Mouse (Mus musculus): ENCODE data around the gene Zdhhc7. TPM values are rescaled to one million over a fixed set of nuclear protein-coding genes. Genes with fewer than 3 reads are reported as not detected.

Gene Zdhhc7
- polyA plus RNA-seq, 1 experiment from 2014 or later = 30.3 TPM

DNA sequence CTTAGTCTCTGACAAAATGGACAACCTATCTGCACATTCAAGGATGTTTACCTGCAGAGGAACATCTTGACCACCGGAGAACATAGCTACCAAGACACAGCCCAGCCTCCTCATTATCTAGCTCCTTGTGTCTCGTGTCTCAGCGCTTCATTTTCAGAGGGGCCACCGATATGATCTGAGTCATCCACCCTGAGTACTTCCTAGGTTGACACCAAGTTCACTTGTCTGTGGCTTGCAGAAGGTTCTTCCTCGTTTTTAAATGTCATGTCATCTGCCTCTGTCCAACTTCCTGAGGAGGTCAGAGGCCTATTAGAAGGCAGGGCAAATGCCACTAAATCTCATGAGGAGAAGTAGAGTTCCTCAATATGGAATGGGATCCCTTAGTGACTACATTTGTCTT is 11.3 kb upstream of the Zdhhc7 start:
- Histone ChIP-seq H3K4me3 (replicated peaks; ENCODE audit: low read depth, low read length) (no peak overlapping the region), H3K9me3 (replicated peaks; ENCODE audit: low read length) (no peaks in the 10 kb centered on the region), H3K36me3 (ENCODE audit: insufficient read depth, low read length) (no peaks in the 10 kb centered on the region), H3K4me2 (ENCODE audit: low read length) (no peak overlapping the region), H3K27ac (peak overlapping the region; percentile 87), H3K4me1 (replicated peaks; ENCODE audit: insufficient read depth, low read length) (peaks cover 8% of the 10 kb centered on the region; the same call in 1 of the 2 replicates), H3K27me3 (ENCODE audit: insufficient read depth, low read length) (peaks cover 11% of the 10 kb centered on the region; the same call in 1 of the 2 replicates), H3K9ac (ENCODE audit: low read depth, low read length) (no peak overlapping the region)
- WGBS = 80% methylated on average over 5 of the region's 5 CpGs
- no peak for ATAC-seq (replicated peaks; ENCODE audit: low FRiP score, low read depth)
- no peak for TF ChIP-seq CTCF (IDR thresholded peaks at IDR 0.05; ENCODE audit: low read depth)
- no peak for DNase-seq (ENCODE audit: low spot score)

DNA sequence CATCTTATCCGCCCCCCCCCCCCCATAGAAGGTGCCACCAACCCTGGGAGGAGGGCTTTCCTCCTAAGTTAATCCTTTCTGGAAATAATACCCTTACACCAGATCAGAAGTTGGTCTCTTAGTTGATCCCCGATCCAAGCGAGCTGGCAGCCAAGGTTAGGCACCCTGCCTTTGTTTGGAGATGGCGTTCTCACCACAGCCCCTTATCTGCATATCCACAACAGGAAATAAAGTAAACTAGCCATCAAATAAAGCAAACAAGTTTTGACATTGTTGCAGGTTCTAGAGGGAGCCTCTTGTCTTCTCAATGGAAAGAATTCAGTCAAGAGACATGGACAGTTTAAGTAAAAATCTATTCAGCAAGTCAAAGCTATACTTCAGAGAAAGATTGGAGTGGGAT is 10.1 kb upstream of the Zdhhc7 start:
- no peak overlapping the region for H3K27ac ChIP-seq
- no peak for DNase-seq (ENCODE audit: low spot score)
- TF ChIP-seq CTCF (IDR thresholded peaks at IDR 0.05; ENCODE audit: low read depth) = no peak
- ATAC-seq (replicated peaks; ENCODE audit: low FRiP score, low read depth) = no peak
- H3K9me3 ChIP-seq (replicated peaks; ENCODE audit: low read length) = no peaks in the 10 kb centered on the region
- H3K4me2 ChIP-seq (ENCODE audit: low read length) = no peak overlapping the region
- 79% methylated on average over 4 of the region's 4 CpGs for WGBS
- H3K4me3 ChIP-seq (replicated peaks; ENCODE audit: low read depth, low read length) = no peak overlapping the region
- no peaks in the 10 kb centered on the region for H3K36me3 ChIP-seq (ENCODE audit: insufficient read depth, low read length)
- H3K4me1 ChIP-seq (replicated peaks; ENCODE audit: insufficient read depth, low read length) = peaks cover 8% of the 10 kb centered on the region; the same call in 1 of the 2 replicates
- no peak overlapping the region for H3K9ac ChIP-seq (ENCODE audit: low read depth, low read length)
- H3K27me3 ChIP-seq (ENCODE audit: insufficient read depth, low read length) = peaks cover 11% of the 10 kb centered on the region; the same call in 1 of the 2 replicates

- Histone ChIP-seq H3K27me3 (ENCODE audit: insufficient read depth, low read length) (peaks cover 11% of the 10 kb centered on the region; the same call in 1 of the 2 replicates), H3K9me3 (replicated peaks; ENCODE audit: low read length) (no peaks in the 10 kb centered on the region), H3K4me3 (replicated peaks; ENCODE audit: low read depth, low read length) (no peak overlapping the region), H3K4me1 (replicated peaks; ENCODE audit: insufficient read depth, low read length) (peaks cover 8% of the 10 kb centered on the region; the same call in 1 of the 2 replicates), H3K27ac (no peak overlapping the region), H3K9ac (ENCODE audit: low read depth, low read length) (no peak overlapping the region), H3K36me3 (ENCODE audit: insufficient read depth, low read length) (no peaks in the 10 kb centered on the region), H3K4me2 (ENCODE audit: low read length) (no peak overlapping the region)
- DNase-seq (ENCODE audit: low spot score) (no peak), ATAC-seq (replicated peaks; ENCODE audit: low FRiP score, low read depth) (no peak)
- 85% methylated on average over 4 of the region's 4 CpGs for WGBS
- TF ChIP-seq CTCF (IDR thresholded peaks at IDR 0.05; ENCODE audit: low read depth) = no peak
Observed at GRCm38 (mm10) chr8:120110966-120111365, 9.7 kb upstream of the Zdhhc7 start.

- Histone ChIP-seq H3K36me3 (ENCODE audit: insufficient read depth, low read length) (no peaks in the 10 kb centered on the region), H3K9me3 (replicated peaks; ENCODE audit: low read length) (no peaks in the 10 kb centered on the region), H3K9ac (ENCODE audit: low read depth, low read length) (no peak overlapping the region), H3K4me1 (replicated peaks; ENCODE audit: insufficient read depth, low read length) (peaks cover under 1% of the 10 kb centered on the region; the same call in 1 of the 2 replicates), H3K27me3 (ENCODE audit: insufficient read depth, low read length) (no peaks in the 10 kb centered on the region), H3K4me2 (ENCODE audit: low read length) (no peak overlapping the region), H3K4me3 (replicated peaks; ENCODE audit: low read depth, low read length) (no peak overlapping the region), H3K27ac (no peak overlapping the region)
- 15% methylated on average over 3 of the region's 3 CpGs for WGBS
- no peak for TF ChIP-seq CTCF (IDR thresholded peaks at IDR 0.05; ENCODE audit: low read depth)
- DNase-seq (ENCODE audit: low spot score) (no peak), ATAC-seq (replicated peaks; ENCODE audit: low FRiP score, low read depth) (no peak)
Observed at GRCm38 (mm10) chr8:120109149-120109548, 7.9 kb upstream of the Zdhhc7 start.

- Histone ChIP-seq H3K27ac (peak overlapping the region; percentile 54), H3K4me1 (replicated peaks; ENCODE audit: insufficient read depth, low read length) (peaks cover 11% of the 10 kb centered on the region), H3K27me3 (ENCODE audit: insufficient read depth, low read length) (no peaks in the 10 kb centered on the region), H3K4me2 (ENCODE audit: low read length) (no peak overlapping the region), H3K4me3 (replicated peaks; ENCODE audit: low read depth, low read length) (no peak overlapping the region), H3K9me3 (replicated peaks; ENCODE audit: low read length) (no peaks in the 10 kb centered on the region), H3K36me3 (ENCODE audit: insufficient read depth, low read length) (no peaks in the 10 kb centered on the region), H3K9ac (ENCODE audit: low read depth, low read length) (no peak overlapping the region)
- DNase-seq (ENCODE audit: low spot score) (peak; percentile 57), ATAC-seq (replicated peaks; ENCODE audit: low FRiP score, low read depth) (no peak)
- 33% methylated on average over 9 of the region's 9 CpGs for WGBS
- TF ChIP-seq CTCF (IDR thresholded peaks at IDR 0.05; ENCODE audit: low read depth) = no peak
Observed at GRCm38 (mm10) chr8:120104721-120105272, 3.5 kb upstream of the Zdhhc7 start.

- Histone ChIP-seq H3K9me3 (replicated peaks; ENCODE audit: low read length) (no peaks in the 10 kb centered on the region), H3K4me3 (replicated peaks; ENCODE audit: low read depth, low read length) (no peak overlapping the region), H3K4me1 (replicated peaks; ENCODE audit: insufficient read depth, low read length) (peaks cover 12% of the 10 kb centered on the region), H3K36me3 (ENCODE audit: insufficient read depth, low read length) (no peaks in the 10 kb centered on the region), H3K27me3 (ENCODE audit: insufficient read depth, low read length) (no peaks in the 10 kb centered on the region), H3K9ac (ENCODE audit: low read depth, low read length) (no peak overlapping the region), H3K27ac (peak overlapping the region; percentile 54), H3K4me2 (ENCODE audit: low read length) (no peak overlapping the region)
- DNase-seq (ENCODE audit: low spot score) = no peak
- WGBS = 76% methylated on average over 9 of the region's 9 CpGs
- ATAC-seq (replicated peaks; ENCODE audit: low FRiP score, low read depth) = no peak
- no peak for TF ChIP-seq CTCF (IDR thresholded peaks at IDR 0.05; ENCODE audit: low read depth)
Observed at GRCm38 (mm10) chr8:120103916-120104315, 2.6 kb upstream of the Zdhhc7 start.

All from kidney, postnatal 0 days (tissue).